Mouse (Mus musculus): ENCODE data around the gene Pate2.
A peak's percentile ranks its signal among the peaks of the same experiment; 100 is the strongest.

The Pate2 gene

GRCm38 (mm10) chr9:35569571-35570534, at the start of gene Pate2, which contains the start of gene Hyls1:
Gene Pate2 (plus strand): TSS chr9:35570284.
Gene Hyls1 (minus strand): TSS chr9:35570398.
- peak; percentile 94 to 95 for DNase-seq

DNA sequence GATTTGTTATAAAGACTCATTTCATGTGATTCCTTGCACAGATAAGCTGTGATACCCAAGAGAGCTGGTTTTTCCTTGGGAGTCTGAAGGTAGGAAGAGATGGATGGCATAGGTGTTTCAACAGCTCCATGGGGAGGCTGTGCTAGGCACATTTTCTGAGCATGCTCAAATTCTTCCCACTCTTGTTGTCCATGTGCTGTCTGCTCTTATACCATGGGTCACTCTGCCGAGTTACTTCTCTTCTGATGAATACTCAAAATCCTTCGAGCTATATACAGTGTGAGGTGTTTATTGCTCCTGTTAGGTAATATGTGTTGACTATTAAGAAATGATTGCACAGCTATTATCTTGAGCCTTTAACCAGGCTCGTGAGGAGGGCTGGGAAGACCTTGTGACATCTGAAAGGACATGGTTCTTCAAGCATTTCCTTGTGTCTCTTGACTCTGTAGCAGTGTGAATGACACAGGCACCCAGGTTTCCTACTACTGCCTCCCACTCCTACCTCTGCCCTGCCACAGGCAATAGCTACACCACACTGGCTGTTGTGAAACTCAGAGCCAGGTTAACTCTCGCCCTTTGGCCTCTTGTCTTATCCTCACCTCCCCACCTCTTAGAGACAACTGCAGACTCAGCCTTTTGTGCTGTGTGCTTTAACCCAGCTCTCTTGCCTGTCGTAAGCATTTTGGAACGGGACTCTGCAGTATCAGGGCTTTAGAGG, 49.3 kb upstream of the Pate2 start:
- DNase-seq = no peak

GRCm38 (mm10) chr9:35522241-35522640, 47.8 kb upstream of the Pate2 start:
- no peak for DNase-seq

GRCm38 (mm10) chr9:35522821-35523515, 47.1 kb upstream of the Pate2 start:
- no peak for DNase-seq

GRCm38 (mm10) chr9:35523541-35523940, 46.5 kb upstream of the Pate2 start:
- DNase-seq = peak; percentile 63 to 79

DNA sequence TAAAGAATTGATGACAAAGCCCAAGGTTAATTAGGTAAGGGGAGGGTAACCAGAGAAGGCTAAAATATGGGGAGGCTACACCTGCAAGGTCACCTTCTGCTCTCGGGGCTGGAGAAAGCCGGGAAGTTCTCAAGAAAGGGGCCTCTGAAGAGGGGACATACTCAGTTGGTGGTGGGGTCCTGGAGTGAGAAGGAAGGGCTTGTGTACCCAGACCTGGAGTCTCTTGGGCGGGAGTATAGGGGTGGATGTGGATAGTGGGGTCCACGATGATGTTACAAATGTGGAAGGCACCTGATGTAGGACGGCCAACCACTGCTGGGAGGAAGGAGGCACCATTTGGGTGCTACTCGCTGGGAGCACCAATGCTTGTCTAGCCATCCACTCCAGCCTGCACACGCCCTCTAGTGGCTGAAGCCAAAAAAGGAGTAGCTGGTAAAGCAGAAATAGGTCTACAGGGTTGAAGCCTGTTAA, 46.1 kb upstream of the Pate2 start:
- DNase-seq = peak; percentile 84 to 87

- DNase-seq = no peak
Measured at GRCm38 (mm10) chr9:35529141-35529540, 40.9 kb upstream of the Pate2 start.

- DNase-seq = no peak
Measured at GRCm38 (mm10) chr9:35529796-35530195, 40.3 kb upstream of the Pate2 start.

GRCm38 (mm10) chr9:35533266-35533665, 36.8 kb upstream of the Pate2 start:
- no peak for DNase-seq

DNA sequence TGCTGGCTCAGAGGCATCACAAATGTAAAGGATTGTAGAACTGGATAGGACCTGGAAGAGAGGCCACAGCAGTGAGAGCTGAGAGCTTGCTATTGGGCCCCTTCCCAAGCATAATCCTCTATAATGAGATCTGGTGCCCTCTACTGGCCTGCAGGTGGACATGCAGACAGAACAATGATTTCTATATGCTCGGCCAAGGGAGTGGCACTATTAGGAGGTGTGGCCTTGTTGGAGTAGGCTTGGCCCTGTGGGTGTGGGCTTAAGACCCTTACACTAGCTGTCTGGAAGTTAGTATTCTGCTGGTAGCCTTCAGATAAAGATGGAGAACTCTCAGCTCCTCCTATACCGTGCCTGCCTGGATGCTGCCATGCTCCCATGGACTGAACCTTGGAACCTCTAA, 35.0 kb upstream of the Pate2 start:
- DNase-seq = peak; percentile 79 to 80

- DNase-seq = no peak
Measured at GRCm38 (mm10) chr9:35535876-35536275, 34.2 kb upstream of the Pate2 start.

GRCm38 (mm10) chr9:35539001-35539750, 30.9 kb upstream of the Pate2 start:
- DNase-seq = no peak

- no peak for DNase-seq
Measured at GRCm38 (mm10) chr9:35541024-35541423, 29.1 kb upstream of the Pate2 start.

- peak; percentile 91 to 96 for DNase-seq
Measured at GRCm38 (mm10) chr9:35541488-35541887, 28.6 kb upstream of the Pate2 start.

DNA sequence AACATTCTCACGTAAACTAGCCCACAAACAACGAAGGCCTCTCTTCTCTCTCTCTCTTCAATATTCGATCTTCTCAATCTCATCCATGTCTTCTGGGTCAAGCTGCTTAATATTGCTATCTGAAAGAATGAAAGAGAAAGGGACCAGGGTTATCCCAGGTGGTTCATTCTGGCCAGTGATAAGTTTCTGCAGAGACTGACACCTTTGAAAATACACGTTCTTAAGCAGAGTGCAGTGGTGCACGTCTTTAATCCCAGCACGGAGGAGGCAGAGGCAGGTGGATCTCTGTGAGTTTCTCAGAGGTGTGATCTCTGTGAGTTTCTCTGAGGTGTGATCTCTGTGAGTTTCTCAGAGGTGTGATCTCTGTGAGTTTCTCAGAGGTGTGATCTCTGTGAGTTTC, 28.1 kb upstream of the Pate2 start:
- no peak for DNase-seq

GRCm38 (mm10) chr9:35543099-35543860, 26.8 kb upstream of the Pate2 start:
- no peak for DNase-seq

DNA sequence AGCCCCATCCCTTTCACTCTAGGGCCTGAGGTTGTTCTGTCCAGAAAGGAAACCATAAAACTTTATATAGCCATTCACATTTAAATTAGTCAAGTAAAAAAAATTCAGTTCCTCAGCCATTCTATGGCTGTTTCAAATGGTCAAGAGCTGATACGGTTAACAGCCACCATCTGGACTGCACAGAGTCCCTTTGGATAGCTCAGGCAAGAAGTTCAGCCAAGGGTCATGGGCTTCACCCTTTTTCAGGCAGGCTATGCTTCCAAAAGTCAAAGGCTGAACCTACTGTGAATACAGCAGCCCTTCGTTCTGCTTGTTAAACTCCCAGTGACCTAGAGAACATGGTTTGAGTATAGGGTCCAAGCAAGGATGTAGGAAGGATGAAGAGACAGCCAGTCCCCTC, 25.4 kb upstream of the Pate2 start:
- no peak for DNase-seq

- no peak for DNase-seq
Measured at GRCm38 (mm10) chr9:35545704-35546103, 24.4 kb upstream of the Pate2 start.

DNA sequence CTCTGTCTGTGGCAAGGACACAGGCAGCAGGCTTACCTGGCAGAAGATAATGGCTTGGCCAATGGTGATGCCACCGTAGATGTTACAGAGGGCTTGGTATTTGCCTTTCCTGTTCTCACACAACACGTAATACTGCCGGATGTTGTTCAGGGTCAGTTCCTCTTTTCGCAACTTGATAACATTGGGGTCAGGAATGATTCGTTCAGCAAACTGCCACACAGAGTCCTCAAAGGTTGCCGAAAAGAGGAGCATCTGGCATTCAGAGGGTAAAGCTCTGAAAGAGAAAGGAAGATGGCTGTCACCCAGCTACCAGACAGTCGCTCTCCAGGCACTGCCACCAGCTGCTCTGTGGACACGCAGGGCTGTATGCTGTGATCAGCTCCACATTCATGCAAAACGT, 23.3 kb upstream of the Pate2 start:
- DNase-seq = no peak

DNA sequence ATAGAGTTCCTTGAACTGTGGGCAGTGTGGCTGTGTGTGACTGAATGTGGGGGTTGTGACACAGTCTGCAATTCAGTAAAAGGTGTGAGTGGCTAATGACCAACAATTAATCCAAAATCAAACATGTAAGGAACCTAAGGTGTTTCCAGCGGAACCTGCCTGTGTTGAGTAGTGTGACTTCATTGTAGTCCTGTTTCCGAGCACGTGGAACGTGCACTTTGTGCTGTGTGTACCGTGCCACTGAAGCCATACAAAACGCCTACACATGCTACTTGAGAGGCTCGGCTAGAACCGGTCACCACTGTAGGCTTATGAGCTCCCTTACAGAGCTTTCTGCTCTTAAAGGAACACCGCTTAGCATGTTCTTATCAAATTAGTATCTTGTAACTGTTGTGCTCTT, 21.6 kb upstream of the Pate2 start:
- no peak for DNase-seq

DNA sequence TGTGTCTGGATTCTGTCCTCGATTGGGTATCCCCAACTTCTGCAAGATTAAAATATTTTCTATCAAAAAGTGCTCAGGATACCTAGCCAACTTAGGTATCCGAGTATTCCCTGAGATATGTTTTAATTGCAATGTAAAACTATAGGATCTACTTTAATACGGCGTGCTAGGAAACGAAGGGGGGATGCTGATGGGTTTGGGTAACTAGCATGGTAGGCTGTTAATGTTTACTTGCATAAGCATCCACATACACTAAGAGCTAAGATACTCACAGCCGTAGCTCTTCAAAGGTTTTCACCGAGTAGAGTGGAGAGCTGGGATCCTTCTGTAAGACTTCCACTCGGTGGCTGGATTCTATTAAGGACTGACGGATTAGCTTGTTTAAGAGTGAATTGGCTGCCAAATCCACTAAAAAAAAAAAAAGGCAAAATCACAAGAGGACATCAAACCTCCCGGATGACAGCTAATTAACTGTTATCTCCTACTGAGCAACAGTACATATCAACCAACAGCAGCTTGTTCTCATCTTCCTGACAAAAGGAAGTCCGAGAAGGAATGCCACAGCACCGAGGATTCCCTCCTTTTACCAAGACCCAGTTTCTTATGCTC, 13.5 kb upstream of the Pate2 start:
- DNase-seq = no peak

Data from cerebellum, postnatal 14 days (tissue).